Mouse (Mus musculus) left cerebral cortex, postnatal 25 days (tissue): ENCODE measurements around the gene Taf12. TPM values are rescaled to one million over a fixed set of nuclear protein-coding genes. Genes with fewer than 3 reads are reported as not detected.
"Not testable (repeated sequence)": the region's sequence is repeated elsewhere in the genome, so short reads cannot be mapped to it uniquely, and the experiment has no call there.

Source experiments
- DNase-seq, 2 experiments: peaks; one replicate each; pipeline ENCODE4 v3.0.0; 2022; ENCODE audit warnings: low spot score in 2 of 2, mixed read lengths in 1 of 2
- intact Hi-C: fragments of 180-260 bp; cut with DNase I; formaldehyde crosslinking; loops from one replicate; pipeline ENCODE4 v1.15.1; 2025
- total RNA-seq, 2 experiments: library from RNA; stranded (reverse); gene quantifications; 2 replicates each; pipeline ENCODE4 v1.2.3; 2021

Taf12 gene
- total RNA-seq, 2 experiments from 2014 or later, result 19.2 to 22.5 TPM

DNA sequence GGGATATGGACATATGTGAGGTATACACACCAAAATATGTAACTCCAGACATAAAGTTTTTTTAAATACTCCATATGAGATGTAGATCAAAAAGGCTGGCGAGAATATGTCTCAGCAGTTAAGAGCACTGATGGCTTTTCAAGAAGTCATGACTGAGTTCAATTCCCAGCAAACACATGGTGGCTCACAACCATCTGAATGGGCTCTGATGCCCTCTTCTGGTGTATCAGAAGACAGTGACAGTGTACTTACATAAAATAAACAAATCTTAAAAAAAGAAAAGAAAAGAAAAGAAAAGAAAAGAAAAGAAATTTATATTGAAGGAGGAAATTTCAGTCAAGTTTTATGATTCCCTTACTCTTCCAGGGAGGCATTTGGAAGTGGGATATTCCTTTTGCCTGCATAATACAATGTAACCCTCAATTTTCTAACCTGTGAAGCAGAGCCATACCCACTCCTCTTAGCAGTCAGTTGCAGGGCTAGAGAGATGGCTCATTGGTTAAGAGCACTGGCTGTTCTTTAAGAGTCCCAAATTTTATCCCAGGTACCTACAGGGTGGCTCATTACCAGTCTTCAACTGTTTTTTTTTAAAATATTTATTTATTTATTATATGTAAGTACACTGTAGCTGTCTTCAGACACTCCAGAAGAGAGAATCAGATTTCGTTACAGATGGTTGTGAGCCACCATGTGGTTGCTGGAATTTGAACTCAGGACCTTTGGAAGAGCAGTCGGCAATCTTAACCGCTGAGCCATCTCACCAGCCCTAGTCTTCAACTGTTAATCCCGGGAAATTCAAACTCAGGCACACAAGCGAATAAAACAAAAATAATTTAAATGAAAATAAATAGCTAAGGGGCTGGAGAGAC, 5.1 kb upstream of the Taf12 start:
- intact Hi-C loops, result no loop called here
- no peak for DNase-seq

DNA sequence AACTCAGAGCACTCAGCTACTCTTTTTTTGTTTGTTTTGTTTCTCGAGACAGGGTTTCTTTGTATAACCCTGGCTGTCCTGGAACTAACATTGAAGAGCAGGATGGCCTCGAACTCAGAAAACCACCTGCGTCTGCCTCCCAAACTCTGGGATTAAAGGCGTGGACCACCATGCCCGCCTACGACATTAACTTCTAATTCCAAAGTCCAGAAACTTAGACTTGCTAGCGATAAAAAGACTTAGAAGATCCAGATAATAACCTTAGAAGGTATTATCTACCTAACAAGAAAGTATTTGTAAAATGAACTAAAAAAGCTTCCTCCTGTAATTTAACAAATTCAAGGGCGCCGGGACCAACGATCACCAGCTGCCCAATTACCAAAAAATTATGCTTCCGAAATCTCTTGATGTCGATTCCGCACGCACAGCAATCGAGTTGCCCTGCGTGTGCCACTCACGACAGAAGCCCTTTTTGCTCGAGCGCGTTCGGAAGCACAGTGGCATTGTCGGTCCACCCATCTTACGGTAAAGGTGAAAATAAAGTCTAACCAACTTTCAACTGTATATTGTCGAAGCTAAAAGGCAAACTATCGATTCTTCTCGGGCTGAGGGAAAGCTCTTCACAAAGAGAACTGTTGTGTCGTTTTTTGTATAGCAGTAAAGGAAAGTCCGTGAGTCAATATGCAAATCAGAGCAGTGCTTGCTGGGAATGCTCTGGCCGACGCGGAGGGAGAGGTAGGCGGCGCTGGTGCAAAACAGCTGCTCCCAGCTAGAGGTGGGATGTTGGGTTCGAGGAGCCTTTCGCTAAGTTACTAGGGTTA, 4.2 kb upstream of the Taf12 start:
- intact Hi-C loops, result loop anchor here (5.0 kb wide), 2 partner anchors 58 to 652 kb away; partner anchors contain the start of genes Fam76a and Ythdf2

DNA sequence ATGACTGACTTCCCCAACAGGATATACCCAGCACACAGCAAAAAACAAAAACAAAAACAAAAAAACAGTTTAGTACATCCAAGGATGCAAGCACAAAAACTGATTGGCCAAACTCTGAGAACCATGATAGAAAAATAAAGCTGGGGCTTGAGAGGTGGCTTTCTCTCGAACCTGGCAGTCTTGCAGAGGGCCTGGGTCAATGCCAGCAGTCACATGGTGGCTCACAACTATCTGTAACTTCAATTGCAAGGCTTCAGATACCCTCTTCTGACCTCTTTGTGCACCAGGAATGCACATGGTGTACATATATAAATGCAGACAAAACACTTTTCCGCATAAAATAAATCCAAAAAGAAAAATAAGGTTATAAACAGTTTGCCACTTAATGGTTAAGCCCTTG, 1.0 kb upstream of the Taf12 start:
- DNase-seq, result no peak
- intact Hi-C loops, result loop anchor here (5.0 kb wide), 2 partner anchors 61 to 649 kb away; partner anchors contain the start of genes Fam76a and Ythdf2

More for the DNA sequence above, 4.2 kb upstream of the Taf12 start:
- peak; percentile 85 to 91 for DNase-seq

DNA sequence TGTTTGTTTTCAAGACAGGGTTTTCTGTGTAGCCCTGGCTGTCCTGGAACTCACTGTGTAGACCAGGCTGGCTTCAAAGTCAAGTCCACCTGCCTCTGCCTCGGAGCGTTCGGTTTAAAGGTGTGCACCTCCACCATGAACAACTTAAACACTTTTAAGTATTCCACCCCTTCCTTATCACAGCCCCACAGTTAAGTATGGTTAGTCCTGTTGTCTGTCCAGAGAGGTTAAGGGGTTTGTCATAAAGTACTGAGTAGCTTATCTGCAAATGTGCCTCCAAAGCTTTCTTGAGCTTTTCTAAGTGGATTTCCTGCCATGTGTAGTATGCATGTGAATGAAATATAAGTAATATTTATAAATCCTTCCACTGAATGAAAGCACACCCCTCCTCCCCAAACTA, 1.8 kb downstream of the Taf12 start:
- intact Hi-C loops, result no loop called here
- no peak for DNase-seq

DNA sequence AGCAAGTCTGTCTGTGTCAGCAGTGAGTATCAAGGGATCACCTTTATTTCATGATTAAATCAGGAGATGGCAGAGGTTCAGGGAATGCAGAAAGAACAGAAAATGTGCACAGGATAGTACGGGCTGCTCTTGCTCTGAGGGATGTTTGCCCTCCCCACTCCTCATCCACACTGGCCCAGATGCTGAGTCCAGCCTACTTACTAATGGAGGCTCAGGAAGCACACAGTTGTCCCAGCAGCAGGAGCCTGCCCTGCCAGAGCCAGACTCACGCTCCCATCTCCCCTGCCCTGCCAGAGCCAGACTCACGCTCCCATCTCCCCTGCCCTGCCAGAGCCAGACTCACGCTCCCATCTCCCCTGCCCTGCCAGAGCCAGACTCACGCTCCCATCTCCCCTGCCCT, 14.7 kb downstream of the Taf12 start:
- intact Hi-C loops, DNase-seq: not testable (repeated sequence)

DNA sequence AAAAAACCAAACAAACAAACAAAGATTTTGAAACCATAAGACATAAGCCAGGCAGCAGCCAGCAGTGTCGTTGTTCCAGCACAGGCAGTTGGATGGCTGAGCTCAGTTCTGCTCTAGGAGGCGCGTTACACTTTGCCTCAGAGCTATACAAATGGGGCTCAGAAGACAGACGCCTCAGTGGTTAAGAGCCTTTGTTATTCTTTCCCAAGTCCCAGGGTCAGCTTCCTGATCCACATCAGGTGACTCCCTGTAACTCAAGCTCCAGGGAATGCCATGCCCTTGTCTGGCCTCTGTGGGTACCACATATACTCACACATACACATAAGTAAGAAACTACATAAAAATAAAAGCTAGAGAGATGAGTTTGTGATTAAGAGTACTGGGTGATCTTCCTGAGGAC, 16.9 kb downstream of the Taf12 start:
- no peak for DNase-seq
- intact Hi-C loops, result loop anchor here (5.0 kb wide), 1 partner anchor 121 kb away; no protein-coding TSS in a partner anchor

DNA sequence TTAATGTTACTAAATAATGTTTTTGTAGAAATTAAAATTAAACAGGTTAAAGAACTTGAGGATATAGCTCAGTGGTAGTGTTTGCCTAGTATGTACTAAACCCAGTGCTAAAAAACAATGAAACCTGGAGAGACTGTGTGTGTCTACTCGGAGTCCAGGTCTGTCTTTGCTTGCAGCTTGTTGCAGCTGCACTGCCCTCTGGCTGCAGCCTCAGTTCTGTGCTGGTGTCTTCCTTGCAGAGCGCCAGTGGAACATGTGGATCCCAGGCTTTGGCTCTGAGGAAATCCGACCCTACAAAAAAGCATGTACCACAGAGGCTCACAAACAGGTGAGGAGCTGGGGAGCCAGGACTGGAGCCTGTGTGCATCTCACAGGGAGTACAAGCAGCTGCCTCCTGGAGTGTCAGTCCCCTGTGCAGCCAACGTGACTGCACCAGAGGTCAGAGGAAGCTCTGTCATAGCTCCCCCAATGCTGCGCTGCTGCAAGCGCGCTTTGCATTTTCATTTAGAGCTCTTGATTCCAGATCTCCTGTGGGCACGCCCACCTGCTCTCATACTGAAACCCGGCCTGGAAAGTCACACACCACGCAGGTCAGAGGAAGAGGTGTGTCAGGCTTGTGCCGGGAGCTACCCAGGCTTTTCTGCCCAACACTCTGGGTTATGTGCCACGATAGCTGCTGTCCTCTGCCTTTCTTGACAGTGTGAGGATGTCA, 17.6 kb downstream of the Taf12 start:
- no peak for DNase-seq
- intact Hi-C loops, result loop anchor here (5.0 kb wide), 1 partner anchor 121 kb away; no protein-coding TSS in a partner anchor

DNA sequence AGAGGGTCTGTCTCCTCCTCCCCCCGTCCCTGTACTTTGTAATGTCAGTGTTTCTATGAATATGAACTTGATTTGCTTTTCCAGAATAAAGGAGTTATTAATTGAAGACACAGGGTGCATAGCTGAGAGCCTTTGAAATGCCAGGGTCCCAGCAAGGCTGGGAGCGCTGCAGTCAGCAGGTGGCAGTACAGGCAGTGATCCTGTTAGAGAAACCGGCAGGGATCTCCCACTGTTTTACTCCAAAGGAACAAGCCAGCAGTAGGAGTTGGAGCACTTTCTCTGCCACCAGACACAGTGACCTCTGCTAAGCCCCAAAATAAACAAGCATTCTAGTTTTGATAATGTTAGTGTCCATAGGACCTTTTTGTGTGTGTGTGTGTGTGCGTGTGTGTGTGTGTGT, 18.8 kb downstream of the Taf12 start:
- intact Hi-C loops, result loop anchor here (1.0 to 5.0 kb wide), 2 partner anchors 52 to 119 kb away; no protein-coding TSS in a partner anchor
- peak; percentile 35 to 40 for DNase-seq

DNA sequence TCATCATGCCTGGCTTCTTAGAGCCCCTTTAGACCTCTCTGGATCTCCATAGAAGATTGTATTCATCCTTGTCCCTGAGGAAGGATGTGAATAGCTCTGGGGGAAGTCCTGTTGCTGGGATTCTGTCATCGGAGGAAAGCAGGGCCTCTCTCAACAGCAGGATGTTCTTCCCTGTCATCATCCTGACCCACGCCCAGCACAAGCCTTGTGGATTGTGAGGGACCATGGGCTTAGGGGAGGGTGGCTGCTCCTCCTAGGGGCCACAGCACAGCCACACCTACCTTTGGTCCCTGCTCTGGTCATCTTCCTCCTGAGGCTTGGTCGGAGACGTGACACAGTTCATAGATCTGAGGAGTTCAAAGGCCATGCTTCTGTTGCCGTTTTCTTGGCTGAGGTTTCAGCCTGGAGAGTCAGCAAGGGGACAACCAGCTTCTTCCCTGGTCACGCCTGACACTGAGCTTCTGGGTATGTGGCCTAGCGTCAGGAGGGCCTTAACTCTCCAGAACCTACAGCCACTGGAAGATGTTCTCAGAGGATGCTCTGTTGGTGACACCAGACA, 19.6 kb downstream of the Taf12 start:
- intact Hi-C loops, result loop anchor here (1.0 to 5.0 kb wide), 2 partner anchors 52 to 119 kb away; no protein-coding TSS in a partner anchor

DNA sequence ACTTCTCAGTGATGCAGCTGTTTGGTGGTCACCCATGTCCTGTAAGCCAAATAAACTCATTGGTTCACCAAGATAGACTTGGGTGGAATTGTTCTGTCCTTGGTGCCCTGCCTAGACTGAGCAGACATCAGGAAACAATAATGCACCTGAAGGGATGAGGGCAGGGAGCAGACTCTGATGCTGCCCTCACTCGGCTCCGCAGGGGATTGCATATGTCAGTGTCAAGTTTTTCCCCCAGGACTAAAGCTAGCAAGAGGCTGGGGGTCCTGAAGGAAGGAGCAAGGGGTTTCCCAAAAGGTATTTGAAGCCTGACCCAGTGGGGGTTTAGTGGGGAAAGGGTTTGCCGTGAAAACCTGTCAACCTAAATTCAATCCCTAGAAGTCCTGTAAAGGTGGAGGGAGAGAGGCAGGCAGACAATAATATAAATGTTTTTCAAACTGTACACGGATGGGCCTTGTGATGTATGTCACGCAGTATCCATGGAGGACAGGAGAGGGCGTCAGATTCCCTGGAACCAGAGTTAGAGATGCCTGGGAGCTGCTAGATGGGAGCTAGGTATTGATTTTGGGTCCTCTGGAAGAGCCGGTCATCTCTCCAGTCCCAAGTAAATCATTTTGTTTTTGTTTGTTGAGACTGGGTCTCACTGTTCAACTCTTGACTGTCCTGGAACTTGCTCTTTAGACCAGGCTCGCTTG, 21.7 kb downstream of the Taf12 start:
- intact Hi-C loops, result no loop called here
- no peak for DNase-seq

More for the DNA sequence above, 19.6 kb downstream of the Taf12 start:
- no peak for DNase-seq

DNA sequence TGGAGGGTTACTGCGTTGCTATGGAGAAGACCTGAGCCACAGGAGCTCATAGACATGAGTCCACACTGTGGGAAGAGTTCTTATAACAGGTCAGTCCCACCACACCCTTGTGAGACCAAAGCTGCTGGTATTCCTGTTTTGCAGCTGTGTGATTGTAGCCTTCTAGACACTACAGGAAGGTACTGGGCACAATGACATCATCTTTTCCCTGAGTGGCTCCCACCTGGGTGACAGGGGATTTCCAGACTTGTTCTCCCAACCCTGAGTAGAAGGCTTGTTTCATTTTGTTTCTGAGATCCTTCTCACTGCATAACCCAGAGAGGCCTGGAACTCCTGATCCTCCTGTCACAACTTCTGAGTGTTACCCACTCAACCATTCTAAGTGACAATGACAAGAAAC, 25.7 kb downstream of the Taf12 start:
- intact Hi-C loops, result loop anchor here (10.0 kb wide), 1 partner anchor 215 kb away; the partner anchor contains the start of gene Sesn2
- DNase-seq, result no peak

DNA sequence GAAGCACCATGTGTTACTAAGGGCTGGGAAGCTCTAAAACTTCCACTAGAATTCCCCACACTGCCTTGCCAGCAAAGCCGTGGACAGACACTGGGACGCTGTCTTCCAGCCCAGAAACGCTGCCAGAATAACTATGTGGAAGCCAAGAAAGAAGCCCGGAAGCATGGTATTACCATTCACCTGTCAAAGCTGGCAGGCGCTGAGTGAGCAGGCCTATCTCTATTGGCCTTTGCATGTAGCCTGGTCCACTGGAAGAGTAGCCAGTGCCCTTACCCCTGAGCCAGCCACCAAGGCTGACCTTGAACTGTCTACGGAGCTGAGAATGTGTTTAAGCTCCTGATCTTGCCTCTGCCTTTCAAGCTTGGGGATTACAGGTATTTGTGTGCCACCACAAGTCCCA, 27.3 kb downstream of the Taf12 start:
- no peak for DNase-seq
- intact Hi-C loops, result loop anchor here (10.0 kb wide), 1 partner anchor 213 kb away; the partner anchor contains the start of gene Sesn2

DNA sequence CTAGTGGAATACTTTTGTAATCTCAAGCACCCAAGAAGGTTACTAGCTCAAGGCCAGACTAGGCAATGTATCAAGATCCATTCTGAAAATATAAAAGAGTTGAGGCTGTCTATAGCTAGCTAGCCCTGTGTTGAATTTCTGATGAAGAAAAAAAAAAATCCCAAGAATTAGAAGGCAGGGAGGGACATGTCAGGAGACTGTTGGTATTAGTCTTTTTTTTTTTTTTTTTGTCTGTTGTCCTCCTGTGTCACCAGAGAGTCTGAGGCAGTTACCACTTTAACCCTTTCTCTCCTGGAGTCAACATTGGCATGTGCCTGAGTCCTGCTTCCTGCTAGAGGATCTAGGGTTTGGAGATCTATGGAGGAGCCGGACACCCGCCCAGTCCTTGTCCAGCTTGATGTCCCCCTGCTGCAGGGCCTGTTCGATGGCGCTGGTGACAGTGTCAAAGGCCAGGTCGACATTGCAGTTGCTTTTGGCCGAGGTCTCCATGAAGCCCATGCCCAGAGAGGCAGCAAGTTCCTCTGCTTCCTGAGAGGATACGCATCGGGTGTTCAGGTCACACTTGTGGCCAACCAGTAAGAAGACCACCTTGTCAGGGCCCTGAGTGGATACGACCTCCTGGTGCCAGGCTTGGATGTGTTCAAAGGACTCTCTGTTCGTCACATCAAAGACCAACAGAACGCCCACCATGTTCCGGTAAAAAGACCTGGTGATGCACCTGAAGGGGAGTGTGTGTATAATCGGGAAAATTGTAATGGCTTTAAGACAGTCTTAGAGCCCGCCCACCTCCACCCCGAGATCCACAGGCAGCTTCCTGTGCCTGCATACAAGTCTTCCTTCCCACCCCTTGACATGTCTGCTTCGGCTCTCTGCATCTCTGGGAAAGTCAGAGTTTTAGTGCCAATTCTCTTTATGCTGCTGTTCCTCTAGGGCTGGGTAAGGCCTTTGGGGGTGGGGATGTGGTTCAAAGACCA, 28.1 kb downstream of the Taf12 start:
- peak in 1 of 2 experiments; percentile 18 for DNase-seq
- intact Hi-C loops, result loop anchor here (10.0 kb wide), 1 partner anchor 213 kb away; the partner anchor contains the start of gene Sesn2

DNA sequence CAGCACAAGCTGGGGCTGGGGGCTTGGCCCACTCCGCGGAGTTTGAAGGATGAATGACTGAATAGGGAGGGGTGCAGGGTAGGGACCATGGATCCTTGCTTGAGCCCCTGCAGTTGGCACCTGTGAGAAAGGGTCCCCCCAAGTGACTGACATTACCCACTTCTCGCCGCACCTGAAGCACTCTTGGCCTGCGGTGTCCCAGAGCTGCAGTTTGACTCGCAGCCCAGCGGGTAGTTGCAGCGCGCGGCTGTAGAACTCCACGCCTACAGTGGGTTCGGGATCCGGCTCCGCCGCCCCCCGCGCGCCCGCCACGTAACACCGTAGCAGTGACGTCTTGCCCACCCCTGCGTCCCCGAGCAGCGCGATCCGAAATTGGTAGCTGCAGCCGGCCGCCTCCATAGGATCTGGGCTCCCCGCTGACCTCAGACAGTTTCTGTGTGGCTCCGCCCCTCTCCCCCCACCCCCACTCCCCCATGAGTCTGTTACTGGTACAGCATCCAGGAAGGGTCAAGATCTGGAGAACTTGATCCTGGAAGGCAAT, 28.8 kb downstream of the Taf12 start, which contains the start of gene Rab42:
Gene Rab42, minus strand, starts transcription at position 447 of the 541 bp plus-strand sequence.
- intact Hi-C loops, result loop anchor here (10.0 kb wide), 1 partner anchor 212 kb away; the partner anchor contains the start of gene Sesn2
- peak; percentile 57 to 76 for DNase-seq

DNA sequence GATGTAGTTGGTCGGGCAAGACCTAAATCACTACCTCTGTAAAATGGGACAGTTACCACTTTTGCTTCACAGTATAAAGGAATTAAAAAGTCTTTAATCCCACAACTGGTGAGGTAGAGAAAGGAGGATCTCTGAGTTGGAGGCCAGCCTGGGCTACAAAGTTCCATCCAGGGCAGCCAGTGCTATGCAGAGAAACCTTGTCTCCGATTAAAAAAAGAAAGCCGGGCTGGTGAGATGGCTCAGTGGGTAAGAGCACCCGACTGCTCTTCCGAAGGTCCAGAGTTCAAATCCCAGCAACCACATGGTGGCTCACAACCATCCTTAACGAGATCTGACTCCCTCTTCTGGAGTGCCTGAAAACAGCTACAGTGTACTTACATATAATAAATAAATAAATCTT, 29.3 kb downstream of the Taf12 start:
- not testable (repeated sequence) for DNase-seq
- intact Hi-C loops, result loop anchor here (10.0 kb wide), 1 partner anchor 211 kb away; the partner anchor contains the start of gene Sesn2

DNA sequence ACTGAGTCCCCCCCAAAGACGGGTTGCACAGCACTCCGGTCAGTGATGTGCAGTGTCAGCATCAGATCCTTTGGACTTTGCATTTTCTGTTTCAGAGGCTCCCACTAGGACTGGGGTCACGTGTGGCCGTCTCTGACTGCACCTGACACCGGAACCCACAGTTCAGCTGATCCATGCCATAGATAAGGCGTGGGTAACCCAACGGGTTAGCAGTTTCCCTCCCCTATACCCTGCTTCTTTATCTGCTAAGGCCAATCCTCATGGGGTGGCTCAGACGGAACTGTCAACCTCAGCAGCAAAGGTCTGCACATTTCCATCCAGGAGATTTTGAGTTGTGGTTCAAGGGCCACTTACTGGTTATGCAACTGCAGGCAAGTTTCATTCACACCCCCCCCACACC, 31.1 kb downstream of the Taf12 start:
- intact Hi-C loops, result loop anchor here (10.0 kb wide), 1 partner anchor 210 kb away; the partner anchor contains the start of gene Sesn2
- DNase-seq, result no peak

DNA sequence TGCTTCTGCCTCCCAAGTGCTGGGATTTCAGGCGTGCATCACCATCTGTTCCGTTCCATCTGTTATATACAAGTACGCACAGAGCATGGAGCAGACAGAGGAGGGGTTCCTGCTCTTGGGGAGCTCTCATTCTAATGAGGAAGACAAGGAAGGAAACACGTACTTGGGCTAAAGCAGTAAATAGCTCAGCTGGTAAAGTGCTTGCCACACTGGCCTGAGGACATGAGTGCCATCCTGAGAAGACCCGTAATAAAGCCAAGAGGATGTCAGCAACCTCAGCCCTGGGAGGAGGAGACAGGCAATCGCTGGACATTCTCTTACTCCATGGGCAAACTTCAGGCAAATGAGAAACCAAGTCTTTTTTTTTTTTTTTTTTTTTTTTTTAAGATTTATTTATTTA, 31.8 kb downstream of the Taf12 start:
- no peak for DNase-seq
- intact Hi-C loops, result loop anchor here (10.0 kb wide), 1 partner anchor 209 kb away; the partner anchor contains the start of gene Sesn2
